Mouse (Mus musculus) limb, embryonic 15.5 days (tissue): ENCODE measurements around the gene Cd244a. TPM values are rescaled to one million over a fixed set of nuclear protein-coding genes. Genes with fewer than 3 reads are reported as not detected.

Experiments used
- ATAC-seq: fragments of 200-750 bp; cut with Nextera tagmentation; 2 replicates; pipeline ENCODE4 v1.8.0; 2017; ENCODE audit warnings: low read depth, moderate TSS enrichment; ENCODE audit not compliant: insufficient number of reproducible peaks, low FRiP score, low TSS enrichment
- H3K27ac ChIP-seq: fragments of 300-500 bp; sonication (generic); 2 replicates; pipeline ENCODE4 v1.5.1; 2015; ENCODE audit warnings: moderate library complexity, mild to moderate bottlenecking, inconsistent platforms
- H3K27me3 ChIP-seq: fragments of 300-500 bp; sonication (generic); 2 replicates; pipeline ENCODE4 v1.6.1; 2015; ENCODE audit warnings: inconsistent platforms
- H3K36me3 ChIP-seq: fragments of 300-500 bp; sonication (generic); 2 replicates; pipeline ENCODE4 v1.6.1; 2015; ENCODE audit warnings: inconsistent platforms
- H3K4me1 ChIP-seq: fragments of 300-500 bp; sonication (generic); 2 replicates; pipeline ENCODE4 v1.6.1; 2015; ENCODE audit warnings: inconsistent platforms
- H3K4me2 ChIP-seq: fragments of 300-500 bp; sonication (generic); 2 replicates; pipeline ENCODE4 v1.6.1; 2015; ENCODE audit warnings: mild to moderate bottlenecking, inconsistent platforms
- H3K4me3 ChIP-seq: fragments of 300-500 bp; sonication (generic); 2 replicates; pipeline ENCODE4 v1.5.1; 2015; ENCODE audit warnings: mild to moderate bottlenecking, inconsistent platforms
- H3K9ac ChIP-seq: fragments of 300-500 bp; sonication (generic); 2 replicates; pipeline ENCODE4 v1.6.1; 2015; ENCODE audit warnings: inconsistent platforms
- H3K9me3 ChIP-seq: fragments of 300-500 bp; sonication (generic); 2 replicates; pipeline ENCODE4 v1.6.1; 2016; ENCODE audit warnings: inconsistent platforms
- WGBS: fragments of 180-500 bp; shearing (Covaris S2); methylation state at CpG from one replicate; pipeline ENCODE4 v1.1.7; 2015; 5-methylcytosine and 5-hydroxymethylcytosine counted together
- polyA plus RNA-seq: library from polyadenylated mRNA; unstranded; fragments of >200 nt; fragmentation: Nextera tagmentation; extraction: Ambion mirVana; gene quantifications from 2 replicates; pipeline ENCODE4 v1.2.1, GENCODE M21; 2015

Gene Cd244a
- polyA plus RNA-seq, 1 experiment from 2014 or later, result 0.08 TPM

- Histone ChIP-seq H3K4me3 (no peak overlapping the region), H3K4me1 (no peaks in the 10 kb centered on the region), H3K4me2 (no peak overlapping the region), H3K9ac (no peak overlapping the region), H3K9me3 (no peaks in the 10 kb centered on the region), H3K27me3 (no peaks in the 10 kb centered on the region), H3K36me3 (no peaks in the 10 kb centered on the region), H3K27ac (no peak overlapping the region)
- ATAC-seq, result no peak
- 77% methylated on average over 11 of the region's 11 CpGs for whole genome bisulfite sequencing
Measured at GRCm38 (mm10) chr1:171553359-171554341, 5.3 kb upstream of the Cd244a start.

GRCm38 (mm10) chr1:171556366-171556765, 2.6 kb upstream of the Cd244a start:
- Histone ChIP-seq H3K4me2 (no peak overlapping the region), H3K27ac (no peak overlapping the region), H3K4me1 (no peaks in the 10 kb centered on the region), H3K9me3 (no peaks in the 10 kb centered on the region), H3K36me3 (no peaks in the 10 kb centered on the region), H3K4me3 (no peak overlapping the region), H3K27me3 (no peaks in the 10 kb centered on the region), H3K9ac (no peak overlapping the region)
- no peak for ATAC-seq
- 85% methylated on average over 2 of the region's 2 CpGs for WGBS

GRCm38 (mm10) chr1:171558407-171558806, 586 bp upstream of the Cd244a start:
- Histone ChIP-seq H3K27ac (no peak overlapping the region), H3K4me2 (no peak overlapping the region), H3K9ac (no peak overlapping the region), H3K4me1 (no peaks in the 10 kb centered on the region), H3K36me3 (no peaks in the 10 kb centered on the region), H3K9me3 (no peaks in the 10 kb centered on the region), H3K27me3 (no peaks in the 10 kb centered on the region), H3K4me3 (no peak overlapping the region)
- ATAC-seq, result no peak
- WGBS, result 64% methylated on average over 6 of the region's 6 CpGs

- 65% methylated on average over 2 of the region's 2 CpGs for WGBS
- ATAC-seq, result no peak
- H3K27ac ChIP-seq, result no peak overlapping the region
- H3K9me3 ChIP-seq, result no peaks in the 10 kb centered on the region
- H3K4me2 ChIP-seq, result no peak overlapping the region
- H3K9ac ChIP-seq, result no peak overlapping the region
- H3K27me3 ChIP-seq, result no peaks in the 10 kb centered on the region
- H3K36me3 ChIP-seq, result no peaks in the 10 kb centered on the region
- H3K4me3 ChIP-seq, result no peak overlapping the region
- no peaks in the 10 kb centered on the region for H3K4me1 ChIP-seq
Measured at GRCm38 (mm10) chr1:171560262-171560661, 1.3 kb downstream of the Cd244a start.

GRCm38 (mm10) chr1:171561200-171561599, 2.2 kb downstream of the Cd244a start:
- ATAC-seq, result no peak
- Histone ChIP-seq H3K27ac (no peak overlapping the region), H3K4me1 (no peaks in the 10 kb centered on the region), H3K36me3 (no peaks in the 10 kb centered on the region), H3K27me3 (no peaks in the 10 kb centered on the region), H3K4me3 (no peak overlapping the region), H3K9me3 (no peaks in the 10 kb centered on the region), H3K9ac (no peak overlapping the region), H3K4me2 (no peak overlapping the region)
- 85% methylated on average over 1 of the region's 1 CpGs for WGBS

GRCm38 (mm10) chr1:171561639-171562225, 2.7 kb downstream of the Cd244a start:
- no peak overlapping the region for H3K4me3 ChIP-seq
- H3K9me3 ChIP-seq, result no peaks in the 10 kb centered on the region
- ATAC-seq, result no peak
- 63% methylated on average over 9 of the region's 11 CpGs for WGBS
- H3K4me1 ChIP-seq, result no peaks in the 10 kb centered on the region
- H3K27ac ChIP-seq, result no peak overlapping the region
- no peaks in the 10 kb centered on the region for H3K27me3 ChIP-seq
- no peaks in the 10 kb centered on the region for H3K36me3 ChIP-seq
- no peak overlapping the region for H3K9ac ChIP-seq
- H3K4me2 ChIP-seq, result no peak overlapping the region

GRCm38 (mm10) chr1:171563042-171563441, 4.0 kb downstream of the Cd244a start:
- Histone ChIP-seq H3K36me3 (no peaks in the 10 kb centered on the region), H3K4me1 (no peaks in the 10 kb centered on the region), H3K9ac (no peak overlapping the region), H3K4me3 (no peak overlapping the region), H3K27ac (no peak overlapping the region), H3K9me3 (no peaks in the 10 kb centered on the region), H3K4me2 (no peak overlapping the region), H3K27me3 (no peaks in the 10 kb centered on the region)
- 70% methylated on average over 2 of the region's 2 CpGs for WGBS
- no peak for ATAC-seq

GRCm38 (mm10) chr1:171564247-171564646, 5.3 kb downstream of the Cd244a start:
- no peak overlapping the region for H3K4me3 ChIP-seq
- WGBS, result 53% methylated on average over 3 of the region's 3 CpGs
- H3K27me3 ChIP-seq, result no peaks in the 10 kb centered on the region
- H3K9me3 ChIP-seq, result no peaks in the 10 kb centered on the region
- no peaks in the 10 kb centered on the region for H3K4me1 ChIP-seq
- H3K4me2 ChIP-seq, result no peak overlapping the region
- H3K36me3 ChIP-seq, result no peaks in the 10 kb centered on the region
- ATAC-seq, result no peak
- no peak overlapping the region for H3K27ac ChIP-seq
- H3K9ac ChIP-seq, result no peak overlapping the region

- 72% methylated on average over 4 of the region's 4 CpGs for WGBS
- Histone ChIP-seq H3K4me1 (no peaks in the 10 kb centered on the region), H3K4me3 (no peak overlapping the region), H3K27ac (no peak overlapping the region), H3K27me3 (no peaks in the 10 kb centered on the region), H3K36me3 (no peaks in the 10 kb centered on the region), H3K4me2 (no peak overlapping the region), H3K9ac (no peak overlapping the region), H3K9me3 (no peaks in the 10 kb centered on the region)
- ATAC-seq, result no peak
Measured at GRCm38 (mm10) chr1:171565888-171566287, 6.9 kb downstream of the Cd244a start.

GRCm38 (mm10) chr1:171566777-171567176, 7.8 kb downstream of the Cd244a start:
- Histone ChIP-seq H3K9me3 (no peaks in the 10 kb centered on the region), H3K27me3 (no peaks in the 10 kb centered on the region), H3K27ac (no peak overlapping the region), H3K4me1 (no peaks in the 10 kb centered on the region), H3K36me3 (no peaks in the 10 kb centered on the region), H3K4me2 (no peak overlapping the region), H3K9ac (no peak overlapping the region), H3K4me3 (no peak overlapping the region)
- ATAC-seq, result no peak
- 23% methylated on average over 8 of the region's 8 CpGs for WGBS

- H3K9me3 ChIP-seq, result no peaks in the 10 kb centered on the region
- no peaks in the 10 kb centered on the region for H3K27me3 ChIP-seq
- H3K4me3 ChIP-seq, result no peak overlapping the region
- H3K36me3 ChIP-seq, result no peaks in the 10 kb centered on the region
- H3K27ac ChIP-seq, result no peak overlapping the region
- H3K4me1 ChIP-seq, result no peaks in the 10 kb centered on the region
- no peak overlapping the region for H3K4me2 ChIP-seq
- WGBS, result 51% methylated on average over 2 of the region's 2 CpGs
- no peak for ATAC-seq
- no peak overlapping the region for H3K9ac ChIP-seq
Measured at GRCm38 (mm10) chr1:171568436-171568835, 9.4 kb downstream of the Cd244a start.

GRCm38 (mm10) chr1:171577168-171577567, 18.2 kb downstream of the Cd244a start:
- Histone ChIP-seq H3K4me3 (no peak overlapping the region), H3K36me3 (no peaks in the 10 kb centered on the region), H3K27me3 (no peaks in the 10 kb centered on the region), H3K4me1 (no peaks in the 10 kb centered on the region), H3K27ac (no peak overlapping the region), H3K9me3 (no peaks in the 10 kb centered on the region), H3K4me2 (no peak overlapping the region), H3K9ac (no peak overlapping the region)
- WGBS, result 87% methylated on average over 7 of the region's 7 CpGs
- no peak for ATAC-seq
